Mouse (Mus musculus) cerebellum, adult 2 months (tissue): Measurements from ENCODE around the gene Acvrl1.

ENCODE experiments used
- CTCF ChIP-seq: fragments of 200-500 bp; IDR thresholded peaks from 2 replicates; pipeline ENCODE4 v1.5.1; 2011; ENCODE audit warnings: low read depth, mild to moderate bottlenecking, control low read depth, low read length, moderate library complexity, borderline replicate concordance; ENCODE audit not compliant: insufficient read depth
- POLR2A ChIP-seq: fragments of 200-500 bp; IDR thresholded peaks from 2 replicates; pipeline ENCODE4 v1.6.1; 2011; ENCODE audit warnings: low read length, control low read depth, borderline replicate concordance; ENCODE audit not compliant: insufficient read depth

- TF ChIP-seq CTCF, result no peak
- no peak for TF ChIP-seq POLR2A
These were observed 6.1 kb upstream of the Acvrl1 start for GRCm38 (mm10) chr15:101122290-101122589.
